Mouse (Mus musculus): ENCODE measurements around the gene Map2k3. TPM values are rescaled to one million over a fixed set of nuclear protein-coding genes. Genes with fewer than 3 reads are reported as not detected.

Map2k3 gene
- polyA plus RNA-seq, 1 experiment: 18.2 TPM

DNA sequence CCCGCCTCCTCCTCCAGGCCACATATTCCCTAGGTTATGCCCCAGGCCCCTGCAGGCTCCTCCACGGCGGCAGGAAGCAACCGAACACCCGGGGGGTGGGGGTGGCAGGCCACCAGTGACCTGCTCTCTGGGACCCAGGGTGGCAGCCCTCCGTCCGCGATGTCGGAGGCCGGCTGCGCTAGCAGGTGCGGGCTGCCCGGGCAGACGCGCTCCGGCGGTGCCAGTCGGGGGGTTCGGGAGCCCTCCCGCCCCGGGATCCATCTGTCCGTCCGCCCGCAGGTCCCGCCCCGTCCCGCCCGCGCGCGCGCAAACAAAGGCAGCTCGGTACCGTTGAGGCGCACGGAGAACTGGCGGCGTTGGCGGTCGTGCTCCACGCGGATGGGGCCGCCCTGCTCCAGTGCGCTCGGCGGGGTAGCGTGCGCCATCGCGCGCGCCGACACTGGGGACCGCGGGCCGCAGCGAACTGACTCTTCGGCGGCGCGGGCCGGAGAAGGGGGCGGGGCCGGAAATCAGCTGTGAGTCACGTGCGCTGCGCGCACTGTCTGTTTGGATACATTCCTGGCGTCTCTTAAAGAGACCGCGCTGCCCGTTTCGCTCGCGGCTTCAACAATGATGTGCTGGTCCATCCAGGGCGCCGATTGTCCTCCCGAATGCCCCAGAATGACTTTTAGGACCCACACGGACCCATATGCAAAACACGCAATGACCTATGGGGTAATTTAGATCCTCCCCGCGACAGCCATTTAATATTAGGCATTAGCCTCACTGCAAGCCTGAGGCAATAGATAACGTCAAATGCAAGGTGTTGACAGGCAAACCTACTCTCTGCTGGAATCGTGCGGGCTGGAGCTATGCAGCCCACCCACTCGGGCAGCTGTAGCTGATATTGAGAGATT lies 18.3 kb upstream of the Map2k3 start:
- Histone ChIP-seq H3K27me3 (ENCODE audit: control insufficient read depth, insufficient read depth, low read length) (no peaks in the 10 kb centered on the region), H3K4me1 (ENCODE audit: control insufficient read depth, insufficient read depth, low read length) (peaks cover 25% of the 10 kb centered on the region), H3K27ac (ENCODE audit: insufficient read depth, low read length) (peak overlapping the region; percentile 67), H3K4me3 (replicated peaks; ENCODE audit: insufficient read depth, low read depth, low read length) (peak overlapping the region; percentile 97)
- peak; percentile 93 for DNase-seq
- no peak for TF ChIP-seq CTCF (IDR thresholded peaks at IDR 0.05; ENCODE audit: borderline replicate concordance, insufficient read depth, low read depth, low read length)
- peak; percentile 56 for TF ChIP-seq POLR2A (IDR thresholded peaks at IDR 0.05; ENCODE audit: borderline replicate concordance, insufficient read depth, low read length)
- WGBS: under 1% methylated on average over 86 of the region's 86 CpGs

- no peak for DNase-seq
- WGBS: 23% methylated on average over 7 of the region's 7 CpGs
- peak within 1 kb of the TSS; percentile 67 for H3K27ac ChIP-seq (ENCODE audit: insufficient read depth, low read length)
- H3K4me1 ChIP-seq (ENCODE audit: control insufficient read depth, insufficient read depth, low read length): peaks cover 20% of the 10 kb centered on the region
- H3K4me3 ChIP-seq (replicated peaks; ENCODE audit: insufficient read depth, low read depth, low read length): peak within 1 kb of the TSS; percentile 97
- H3K27me3 ChIP-seq (ENCODE audit: control insufficient read depth, insufficient read depth, low read length): no peaks in the 10 kb centered on the region
- TF ChIP-seq CTCF (IDR thresholded peaks at IDR 0.05; ENCODE audit: borderline replicate concordance, insufficient read depth, low read depth, low read length): no peak
- TF ChIP-seq POLR2A (IDR thresholded peaks at IDR 0.05; ENCODE audit: borderline replicate concordance, insufficient read depth, low read length): no peak
Observed at GRCm38 (mm10) chr11:60914491-60914890, 17.3 kb upstream of the Map2k3 start, which contains the start of gene Natd1. Natd1 (minus strand) TSS chr11:60914750.

DNA sequence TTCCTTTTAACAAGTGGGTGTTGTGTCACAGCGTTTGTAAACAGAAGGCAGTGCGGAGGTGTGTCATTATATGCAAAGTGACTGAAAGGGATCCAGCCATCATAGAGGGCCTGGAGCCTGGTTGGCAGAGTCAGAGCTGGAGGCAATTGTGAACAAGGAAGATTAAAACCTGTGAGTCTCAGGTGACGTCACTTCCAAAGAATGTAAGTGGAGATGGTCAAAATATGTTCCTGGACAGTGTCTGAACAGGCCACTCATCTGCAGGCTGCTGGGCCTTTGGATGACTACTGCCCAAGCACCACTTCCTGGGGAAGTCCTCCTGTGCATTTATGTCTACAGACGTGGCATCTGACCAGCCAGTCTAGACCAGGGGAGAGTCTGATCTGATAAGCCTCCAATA lies 16.6 kb upstream of the Map2k3 start:
- Histone ChIP-seq H3K4me1 (ENCODE audit: control insufficient read depth, insufficient read depth, low read length) (peaks cover 13% of the 10 kb centered on the region), H3K27me3 (ENCODE audit: control insufficient read depth, insufficient read depth, low read length) (no peaks in the 10 kb centered on the region), H3K27ac (ENCODE audit: insufficient read depth, low read length) (no peak overlapping the region), H3K4me3 (replicated peaks; ENCODE audit: insufficient read depth, low read depth, low read length) (no peak overlapping the region)
- DNase-seq: no peak
- 85% methylated on average over 4 of the region's 4 CpGs for WGBS
- no peak for TF ChIP-seq POLR2A (IDR thresholded peaks at IDR 0.05; ENCODE audit: borderline replicate concordance, insufficient read depth, low read length)
- no peak for TF ChIP-seq CTCF (IDR thresholded peaks at IDR 0.05; ENCODE audit: borderline replicate concordance, insufficient read depth, low read depth, low read length)

GRCm38 (mm10) chr11:60920021-60920420 lies 11.8 kb upstream of the Map2k3 start:
- no peak overlapping the region for H3K27ac ChIP-seq (ENCODE audit: insufficient read depth, low read length)
- no peaks in the 10 kb centered on the region for H3K4me1 ChIP-seq (ENCODE audit: control insufficient read depth, insufficient read depth, low read length)
- H3K4me3 ChIP-seq (replicated peaks; ENCODE audit: insufficient read depth, low read depth, low read length): no peak overlapping the region
- no peak for TF ChIP-seq POLR2A (IDR thresholded peaks at IDR 0.05; ENCODE audit: borderline replicate concordance, insufficient read depth, low read length)
- TF ChIP-seq CTCF (IDR thresholded peaks at IDR 0.05; ENCODE audit: borderline replicate concordance, insufficient read depth, low read depth, low read length): no peak
- DNase-seq: no peak
- 66% methylated on average over 2 of the region's 2 CpGs for WGBS
- no peaks in the 10 kb centered on the region for H3K27me3 ChIP-seq (ENCODE audit: control insufficient read depth, insufficient read depth, low read length)

- DNase-seq: no peak
- Histone ChIP-seq H3K27ac (ENCODE audit: insufficient read depth, low read length) (no peak overlapping the region), H3K4me1 (ENCODE audit: control insufficient read depth, insufficient read depth, low read length) (no peaks in the 10 kb centered on the region), H3K4me3 (replicated peaks; ENCODE audit: insufficient read depth, low read depth, low read length) (no peak overlapping the region), H3K27me3 (ENCODE audit: control insufficient read depth, insufficient read depth, low read length) (no peaks in the 10 kb centered on the region)
- TF ChIP-seq CTCF (IDR thresholded peaks at IDR 0.05; ENCODE audit: borderline replicate concordance, insufficient read depth, low read depth, low read length) (no peak), POLR2A (IDR thresholded peaks at IDR 0.05; ENCODE audit: borderline replicate concordance, insufficient read depth, low read length) (no peak)
- 84% methylated on average over 1 of the region's 1 CpGs for whole genome bisulfite sequencing
Observed at GRCm38 (mm10) chr11:60922195-60922594, 9.6 kb upstream of the Map2k3 start.

DNA sequence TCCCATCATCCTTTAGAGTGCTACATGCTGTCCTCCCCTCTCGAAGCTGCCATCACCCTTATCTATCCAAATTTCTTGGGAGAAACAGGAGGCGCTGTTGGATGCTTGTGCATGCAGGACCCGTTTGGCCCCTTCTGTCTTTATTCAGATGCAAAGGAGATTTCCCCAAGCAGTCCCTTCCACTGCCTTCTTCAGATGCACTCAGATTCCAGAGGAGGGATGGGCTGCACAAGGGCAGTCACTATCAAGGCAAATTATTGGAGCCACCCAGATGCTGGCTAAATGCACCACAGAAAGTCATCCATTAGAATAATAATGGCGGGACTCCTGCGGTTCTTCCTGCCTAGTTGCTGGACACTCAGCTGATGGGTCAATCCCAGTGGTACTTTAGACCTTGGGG lies 8.9 kb upstream of the Map2k3 start:
- TF ChIP-seq POLR2A (IDR thresholded peaks at IDR 0.05; ENCODE audit: borderline replicate concordance, insufficient read depth, low read length) (no peak), CTCF (IDR thresholded peaks at IDR 0.05; ENCODE audit: borderline replicate concordance, insufficient read depth, low read depth, low read length) (no peak)
- 70% methylated on average over 5 of the region's 5 CpGs for WGBS
- H3K27me3 ChIP-seq (ENCODE audit: control insufficient read depth, insufficient read depth, low read length): no peaks in the 10 kb centered on the region
- H3K4me1 ChIP-seq (ENCODE audit: control insufficient read depth, insufficient read depth, low read length): no peaks in the 10 kb centered on the region
- H3K27ac ChIP-seq (ENCODE audit: insufficient read depth, low read length): no peak overlapping the region
- no peak overlapping the region for H3K4me3 ChIP-seq (replicated peaks; ENCODE audit: insufficient read depth, low read depth, low read length)
- no peak for DNase-seq

DNA sequence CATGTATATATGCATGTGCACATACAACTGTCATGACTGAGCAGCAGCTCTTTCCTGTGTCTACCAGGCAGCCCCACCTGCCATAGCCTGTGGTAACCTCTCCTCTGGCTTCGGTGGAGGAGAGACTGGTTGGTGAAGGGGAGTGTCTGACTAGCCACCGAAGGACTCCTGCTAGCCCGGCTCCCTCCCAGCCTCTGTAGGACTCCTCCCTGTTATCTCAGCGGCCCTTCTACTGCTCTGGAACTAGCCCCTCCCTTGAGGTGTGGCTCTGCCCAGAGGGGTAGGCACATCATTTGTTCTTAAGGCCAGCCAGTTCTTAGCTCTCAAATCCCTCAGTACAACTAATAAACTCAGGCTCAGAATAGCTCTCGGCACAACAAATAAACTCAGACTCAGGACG lies 7.3 kb upstream of the Map2k3 start:
- Histone ChIP-seq H3K4me3 (replicated peaks; ENCODE audit: insufficient read depth, low read depth, low read length) (no peak overlapping the region), H3K27ac (ENCODE audit: insufficient read depth, low read length) (no peak overlapping the region), H3K27me3 (ENCODE audit: control insufficient read depth, insufficient read depth, low read length) (no peaks in the 10 kb centered on the region), H3K4me1 (ENCODE audit: control insufficient read depth, insufficient read depth, low read length) (no peaks in the 10 kb centered on the region)
- TF ChIP-seq CTCF (IDR thresholded peaks at IDR 0.05; ENCODE audit: borderline replicate concordance, insufficient read depth, low read depth, low read length) (no peak), POLR2A (IDR thresholded peaks at IDR 0.05; ENCODE audit: borderline replicate concordance, insufficient read depth, low read length) (no peak)
- DNase-seq: no peak
- 55% methylated on average over 6 of the region's 6 CpGs for WGBS

- no peaks in the 10 kb centered on the region for H3K4me1 ChIP-seq (ENCODE audit: control insufficient read depth, insufficient read depth, low read length)
- no peak overlapping the region for H3K27ac ChIP-seq (ENCODE audit: insufficient read depth, low read length)
- TF ChIP-seq POLR2A (IDR thresholded peaks at IDR 0.05; ENCODE audit: borderline replicate concordance, insufficient read depth, low read length): no peak
- TF ChIP-seq CTCF (IDR thresholded peaks at IDR 0.05; ENCODE audit: borderline replicate concordance, insufficient read depth, low read depth, low read length): no peak
- no peak for DNase-seq
- H3K4me3 ChIP-seq (replicated peaks; ENCODE audit: insufficient read depth, low read depth, low read length): no peak overlapping the region
- WGBS: 97% methylated on average over 1 of the region's 1 CpGs
- no peaks in the 10 kb centered on the region for H3K27me3 ChIP-seq (ENCODE audit: control insufficient read depth, insufficient read depth, low read length)
Observed at GRCm38 (mm10) chr11:60924981-60925380, 6.9 kb upstream of the Map2k3 start.
